Mouse (Mus musculus) megakaryocyte, embryonic 14.5 days (primary cell): ENCODE measurements around the gene Tmem253. TPM values are rescaled to one million over a fixed set of nuclear protein-coding genes. Genes with fewer than 3 reads are reported as not detected.
A peak's percentile ranks its signal among the peaks of the same experiment; 100 is the strongest.
"Not testable (repeated sequence)": the region's sequence is repeated elsewhere in the genome, so short reads cannot be mapped to it uniquely, and the experiment has no call there.

ENCODE experiments used
- H3K27me3 ChIP-seq: replicated peaks from 2 replicates; pipeline ENCODE3; 2012; ENCODE audit warnings: inconsistent platforms
- H3K36me3 ChIP-seq: replicated peaks from 2 replicates; pipeline ENCODE3; 2012; ENCODE audit warnings: low read length, inconsistent platforms, mixed read lengths
- H3K4me1 ChIP-seq: 2 replicates; pipeline ENCODE4 v1.6.1; 2012; ENCODE audit warnings: inconsistent platforms
- H3K4me3 ChIP-seq: replicated peaks from 2 replicates; pipeline ENCODE3; 2012; ENCODE audit warnings: moderate library complexity, mild to moderate bottlenecking, inconsistent platforms
- H3K9me3 ChIP-seq: 2 replicates; pipeline ENCODE4 v1.6.1; 2012; ENCODE audit warnings: inconsistent platforms
- FLI1 ChIP-seq: IDR thresholded peaks from 2 replicates; pipeline ENCODE4 v1.6.1; 2012; ENCODE audit warnings: low read length, inconsistent platforms, mixed read lengths
- GATA1 ChIP-seq: IDR thresholded peaks from 3 replicates; pipeline ENCODE4 v1.6.1; 2012; ENCODE audit warnings: mixed read lengths, low read length, inconsistent platforms, borderline replicate concordance
- polyA plus RNA-seq: library from polyadenylated mRNA; stranded (reverse); fragments of >175 nt; gene quantifications from 2 replicates; pipeline ENCODE4 v1.2.3, GENCODE M21; 2012; ENCODE audit warnings: low replicate concordance; ENCODE audit not compliant: insufficient read depth

Gene Tmem253
- polyA plus RNA-seq, 1 experiment = not detected

GRCm38 (mm10) chr14:52044901-52045678, 29.6 kb downstream of the Tmem253 start:
- H3K4me3 ChIP-seq = peak overlapping the region; percentile 86
- H3K9me3 ChIP-seq = no peaks in the 10 kb centered on the region
- no peaks in the 10 kb centered on the region for H3K36me3 ChIP-seq
- H3K4me1 ChIP-seq = peaks cover 46% of the 10 kb centered on the region
- TF ChIP-seq FLI1 (no peak), GATA1 (peak; percentile 74; the same call in 1 of the 3 replicates)
- peaks cover 1% of the 10 kb centered on the region for H3K27me3 ChIP-seq

DNA sequence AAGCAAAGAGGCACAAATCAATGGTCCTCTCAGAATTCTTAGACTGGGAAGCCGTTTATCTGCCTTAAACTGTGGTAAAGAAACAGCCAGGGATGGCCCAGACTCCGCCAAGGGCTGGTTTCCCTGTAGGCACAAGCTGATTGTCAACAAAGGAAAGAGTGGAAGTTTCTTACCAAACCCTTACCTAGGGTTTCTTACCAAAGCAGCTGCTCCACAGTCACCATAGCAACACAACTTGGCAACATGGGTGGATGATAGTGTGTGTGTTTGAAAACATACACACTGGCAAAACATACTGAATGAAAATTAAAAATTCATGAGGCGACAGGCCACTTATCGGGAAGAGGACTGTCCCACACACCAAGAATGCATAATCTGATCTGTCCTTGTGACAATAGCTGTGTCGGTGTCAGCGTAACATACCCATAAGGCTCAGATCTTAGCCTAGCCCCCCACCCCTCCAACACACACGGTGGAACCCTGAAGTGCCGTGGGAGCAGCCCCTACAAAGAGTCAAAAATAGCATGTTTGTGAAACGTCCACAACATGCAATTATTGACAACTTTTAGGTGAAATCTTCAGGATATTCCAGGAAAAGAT, 30.6 kb downstream of the Tmem253 start:
- Histone ChIP-seq H3K4me1 (peaks cover 50% of the 10 kb centered on the region), H3K4me3 (no peak overlapping the region)
- no peak for TF ChIP-seq FLI1
- TF ChIP-seq GATA1 = no peak

DNA sequence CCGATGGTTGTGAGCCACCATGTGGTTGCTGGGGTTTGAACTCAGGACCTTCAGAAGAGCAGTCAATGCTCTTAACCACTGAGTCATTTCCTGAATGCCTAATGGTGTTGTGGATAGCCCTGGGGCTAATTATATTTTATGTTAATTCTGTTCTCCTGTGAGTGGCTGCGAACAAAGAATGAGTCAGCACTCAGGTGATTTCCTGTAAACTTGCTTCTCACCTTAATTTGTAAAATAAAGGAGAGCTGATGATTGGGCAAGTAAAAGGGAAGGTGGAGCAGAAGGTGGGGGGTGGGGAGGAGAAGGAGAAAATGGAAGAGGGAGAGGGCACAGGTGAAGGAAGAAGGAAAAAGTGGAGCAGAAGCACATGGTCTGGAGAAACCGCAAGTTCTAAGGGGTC, 37.3 kb downstream of the Tmem253 start:
- not testable (repeated sequence) for H3K4me3 ChIP-seq, H3K9me3 ChIP-seq, H3K36me3 ChIP-seq, H3K27me3 ChIP-seq
- peaks cover 11% of the 10 kb centered on the region for H3K4me1 ChIP-seq

More for the DNA sequence above, 30.6 kb downstream of the Tmem253 start:
- H3K9me3 ChIP-seq = no peaks in the 10 kb centered on the region
- no peaks in the 10 kb centered on the region for H3K36me3 ChIP-seq
- H3K27me3 ChIP-seq = peaks cover 1% of the 10 kb centered on the region

- H3K36me3 ChIP-seq = no peaks in the 10 kb centered on the region
- no peak for TF ChIP-seq FLI1
- TF ChIP-seq GATA1 = no peak
- H3K4me1 ChIP-seq = no peaks in the 10 kb centered on the region
- peaks cover 8% of the 10 kb centered on the region for H3K27me3 ChIP-seq
- H3K4me3 ChIP-seq = no peak overlapping the region
- H3K9me3 ChIP-seq = no peaks in the 10 kb centered on the region
Measured at GRCm38 (mm10) chr14:52059982-52060381, 44.5 kb downstream of the Tmem253 start.

DNA sequence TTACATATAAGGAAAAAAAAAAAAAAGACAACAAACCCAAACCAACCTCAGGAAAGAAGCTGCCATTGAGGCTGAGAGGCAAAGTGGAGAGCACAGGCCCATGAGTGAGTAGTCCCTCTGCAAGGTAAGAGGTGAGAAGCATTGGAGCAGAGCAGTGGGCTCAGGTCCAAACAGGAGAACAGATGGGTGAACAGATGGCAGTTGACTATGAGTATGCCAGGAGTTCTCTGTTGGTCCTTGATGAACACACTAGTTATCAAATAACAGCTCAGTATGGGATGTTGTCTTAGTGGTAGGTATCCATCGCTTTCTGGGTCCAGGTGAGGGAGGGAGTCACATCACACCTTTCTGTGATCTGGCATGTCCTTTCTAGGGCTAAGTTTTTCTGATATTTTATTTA, 45.3 kb downstream of the Tmem253 start:
- TF ChIP-seq FLI1 = no peak
- no peak for TF ChIP-seq GATA1
- H3K36me3 ChIP-seq = no peaks in the 10 kb centered on the region
- no peaks in the 10 kb centered on the region for H3K9me3 ChIP-seq
- peaks cover 8% of the 10 kb centered on the region for H3K27me3 ChIP-seq
- no peak overlapping the region for H3K4me3 ChIP-seq
- no peaks in the 10 kb centered on the region for H3K4me1 ChIP-seq

- H3K4me3 ChIP-seq = no peak overlapping the region
- no peaks in the 10 kb centered on the region for H3K9me3 ChIP-seq
- peaks cover 8% of the 10 kb centered on the region for H3K27me3 ChIP-seq
- H3K36me3 ChIP-seq = no peaks in the 10 kb centered on the region
- no peaks in the 10 kb centered on the region for H3K4me1 ChIP-seq
- no peak for TF ChIP-seq GATA1
- TF ChIP-seq FLI1 = no peak
Measured at GRCm38 (mm10) chr14:52061798-52062197, 46.3 kb downstream of the Tmem253 start.

DNA sequence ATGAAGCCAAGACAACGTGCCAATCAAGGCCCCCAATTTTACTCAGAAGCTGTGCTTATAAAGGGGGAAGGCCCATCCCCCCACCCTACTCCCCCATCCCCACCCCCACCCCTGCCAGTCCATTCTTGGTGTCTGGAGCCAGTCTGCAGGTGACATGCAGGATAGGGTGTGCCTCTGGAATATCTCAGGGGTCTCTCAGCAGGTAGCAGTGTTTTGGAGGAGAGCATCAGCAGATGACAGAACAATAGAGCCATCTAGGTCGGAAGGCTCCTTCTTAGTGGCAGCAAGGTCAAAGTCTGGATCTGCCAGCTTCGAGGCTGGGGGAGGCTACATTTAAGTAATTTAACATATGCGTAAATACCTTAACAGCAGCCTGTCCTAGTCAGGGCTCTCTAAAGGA, 50.7 kb downstream of the Tmem253 start:
- TF ChIP-seq FLI1 (no peak), GATA1 (no peak)
- no peak overlapping the region for H3K4me3 ChIP-seq
- peaks cover 8% of the 10 kb centered on the region for H3K27me3 ChIP-seq
- peaks cover 14% of the 10 kb centered on the region for H3K4me1 ChIP-seq
- no peaks in the 10 kb centered on the region for H3K9me3 ChIP-seq
- peaks cover 4% of the 10 kb centered on the region for H3K36me3 ChIP-seq

Other genes with a start within 250 kb of the Tmem253 start
- gene Ang4, start 242.1 kb upstream of the Tmem253 start, polyA plus RNA-seq = not detected in 2 replicates
- not detected in 2 replicates for gene AY358078, start 215.6 kb upstream of the Tmem253 start, polyA plus RNA-seq
- gene Ear6, start 162.0 kb upstream of the Tmem253 start, polyA plus RNA-seq = not detected in 2 replicates
- gene Mettl17, start 130.8 kb upstream of the Tmem253 start, polyA plus RNA-seq = 4.8 and 6.2 TPM in 2 replicates
- gene Slc39a2, start 122.8 kb upstream of the Tmem253 start, polyA plus RNA-seq = 0.89 TPM in 1 of 2 replicates, not detected in the other
- gene Ndrg2, start 101.5 kb upstream of the Tmem253 start, polyA plus RNA-seq = 0.44 TPM in 1 of 2 replicates, not detected in the other
- gene Tppp2, start 97.2 kb upstream of the Tmem253 start, polyA plus RNA-seq = not detected in 2 replicates
- gene Rnase13, start 92.9 kb upstream of the Tmem253 start, polyA plus RNA-seq = not detected in 2 replicates
- 12.9 and 14.5 TPM in 2 replicates for gene Arhgef40, start 30.9 kb upstream of the Tmem253 start, polyA plus RNA-seq
- gene Zfp219, start 5.1 kb downstream of the Tmem253 start, polyA plus RNA-seq = 50.3 and 65.2 TPM in 2 replicates
- not detected in 2 replicates for gene Olfr221, start 26.8 kb downstream of the Tmem253 start, polyA plus RNA-seq
- gene Hnrnpc, start 88.4 kb downstream of the Tmem253 start, polyA plus RNA-seq = 1.1 and 32.3 TPM in 2 replicates
- gene Rpgrip1, start 95.0 kb downstream of the Tmem253 start, polyA plus RNA-seq = not detected in 2 replicates
- gene Supt16, start 181.8 kb downstream of the Tmem253 start, polyA plus RNA-seq = 2.4 and 9.0 TPM in 2 replicates
- 5.5 and 6.5 TPM in 2 replicates for gene Chd8, start 242.1 kb downstream of the Tmem253 start, polyA plus RNA-seq